Mouse (Mus musculus) limb, embryonic 11.5 days (tissue): ENCODE measurements around the gene Pax7. TPM values are rescaled to one million over a fixed set of nuclear protein-coding genes. Genes with fewer than 3 reads are reported as not detected.

Source experiments
- ATAC-seq: fragments of 200-750 bp; cut with Nextera tagmentation; 2 replicates; pipeline ENCODE4 v1.8.0; 2017; ENCODE audit warnings: low read depth; ENCODE audit not compliant: insufficient number of reproducible peaks, low FRiP score, low TSS enrichment
- DNase-seq: peaks from one replicate; pipeline ENCODE4 v3.0.0-alpha.2; 2015; ENCODE audit warnings: low spot score
- H3K27ac ChIP-seq: fragments of 300-500 bp; sonication (generic); replicated peaks from 2 replicates; pipeline ENCODE4 v1.5.1; 2014; ENCODE audit warnings: low read depth, mild to moderate bottlenecking, low read length
- H3K27me3 ChIP-seq: fragments of 300-500 bp; sonication (generic); 2 replicates; pipeline ENCODE4 v1.6.1; 2014; ENCODE audit warnings: mild to moderate bottlenecking, low read length, mixed read lengths; ENCODE audit not compliant: control insufficient read depth, insufficient read depth
- H3K36me3 ChIP-seq: fragments of 300-500 bp; sonication (generic); 2 replicates; pipeline ENCODE4 v1.6.1; 2014; ENCODE audit warnings: mild to moderate bottlenecking, low read length, moderate library complexity, mixed read lengths; ENCODE audit not compliant: control insufficient read depth, insufficient read depth
- H3K4me1 ChIP-seq: fragments of 300-500 bp; sonication (generic); 2 replicates; pipeline ENCODE4 v1.6.1; 2014; ENCODE audit warnings: low read length, mixed read lengths; ENCODE audit not compliant: control insufficient read depth, insufficient read depth
- H3K4me2 ChIP-seq: fragments of 300-500 bp; sonication (generic); 2 replicates; pipeline ENCODE4 v1.6.1; 2014; ENCODE audit warnings: low read depth, mild to moderate bottlenecking, moderate library complexity; ENCODE audit not compliant: severe bottlenecking
- H3K4me3 ChIP-seq: fragments of 300-500 bp; sonication (generic); 2 replicates; pipeline ENCODE4 v1.5.1; 2014; ENCODE audit warnings: low read depth, low read length
- H3K9ac ChIP-seq: fragments of 300-500 bp; sonication (generic); 2 replicates; pipeline ENCODE4 v1.6.1; 2014; ENCODE audit warnings: mild to moderate bottlenecking, low read length
- H3K9me3 ChIP-seq: fragments of 300-500 bp; sonication (generic); 2 replicates; pipeline ENCODE4 v1.6.1; 2016; ENCODE audit warnings: low read length; ENCODE audit not compliant: control insufficient read depth
- WGBS: fragments of 180-500 bp; shearing (Covaris S2); extraction: QIAGEN DNeasy Blood & Tissue Kit; methylation state at CpG from one replicate; pipeline ENCODE4 v1.1.7; 2014; 5-methylcytosine and 5-hydroxymethylcytosine counted together
- polyA plus RNA-seq: library from polyadenylated mRNA; unstranded; fragments of >200 nt; fragmentation: Nextera tagmentation; extraction: Ambion mirVana; gene quantifications from 2 replicates; pipeline ENCODE4 v1.2.1, GENCODE M21; 2014

Pax7 gene
- polyA plus RNA-seq, 1 experiment from 2014 or later, result 0.25 TPM

DNA sequence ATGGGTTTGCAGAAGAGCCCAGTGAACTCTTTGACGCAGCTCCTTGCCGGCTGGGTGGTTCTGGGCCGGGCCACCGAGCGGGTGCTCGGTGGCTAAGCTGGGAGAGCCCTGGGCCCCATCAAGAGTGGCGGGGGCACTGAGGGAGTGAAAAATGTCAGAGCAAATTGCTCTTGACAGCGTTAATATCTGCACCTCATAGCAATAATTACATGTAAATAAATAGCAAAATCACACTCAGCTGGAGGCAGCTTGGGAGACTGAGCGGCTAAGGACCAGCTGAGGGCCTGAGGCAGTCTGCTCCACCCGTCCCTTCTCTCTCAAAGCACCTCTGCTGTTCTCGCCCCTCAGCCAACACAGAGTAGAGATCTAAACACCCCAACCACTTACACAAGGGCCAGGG lies 72.6 kb downstream of the Pax7 start:
- Histone ChIP-seq H3K4me3 (no peak overlapping the region), H3K27ac (no peak overlapping the region), H3K36me3 (no peaks in the 10 kb centered on the region), H3K9me3 (no peaks in the 10 kb centered on the region), H3K4me1 (peaks cover 13% of the 10 kb centered on the region), H3K9ac (no peak overlapping the region), H3K4me2 (no peak overlapping the region), H3K27me3 (peaks cover 24% of the 10 kb centered on the region)
- 47% methylated on average over 11 of the region's 11 CpGs for WGBS
- ATAC-seq (no peak), DNase-seq (no peak)

DNA sequence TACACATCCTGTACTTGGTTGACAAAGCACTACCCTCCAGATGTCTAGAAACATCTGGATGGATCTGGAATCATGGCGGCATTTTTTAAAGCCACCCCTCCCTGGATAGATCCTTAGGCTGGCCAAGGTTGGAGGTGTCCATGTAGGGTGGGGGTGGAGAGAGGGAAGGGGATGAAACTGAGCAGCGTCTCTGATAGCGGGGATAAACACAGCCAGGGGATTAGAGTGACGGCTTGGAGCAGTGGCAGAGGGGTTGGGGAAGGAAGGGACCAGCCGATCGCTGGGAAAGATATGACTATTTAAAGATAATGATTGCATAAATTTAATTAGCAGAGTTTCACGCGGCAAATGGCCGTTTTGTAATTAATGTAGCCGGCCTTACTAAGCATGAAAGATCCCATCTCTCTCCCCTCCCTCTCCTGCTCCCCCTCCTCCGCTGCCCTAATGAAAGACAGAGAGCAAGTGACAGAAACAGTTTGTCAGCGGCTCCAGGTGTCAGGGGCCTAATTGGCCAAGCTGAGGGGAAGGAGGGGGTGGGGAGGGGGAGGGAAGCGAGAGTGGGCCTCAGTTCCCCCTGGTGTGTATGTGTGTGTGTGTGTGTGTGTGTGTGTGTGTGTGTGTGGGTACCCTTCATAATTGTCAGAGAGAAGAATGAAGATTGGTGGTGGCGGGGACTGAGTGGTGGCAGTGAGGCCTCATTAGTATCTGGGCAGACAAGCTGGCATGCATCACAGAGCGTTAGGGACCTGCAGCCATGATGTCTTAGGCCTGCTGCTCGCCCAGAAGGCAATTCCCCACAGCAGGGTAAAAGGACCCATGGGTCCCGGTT lies 74.6 kb downstream of the Pax7 start:
- Histone ChIP-seq H3K36me3 (no peaks in the 10 kb centered on the region), H3K27me3 (peaks cover 23% of the 10 kb centered on the region), H3K9ac (no peak overlapping the region), H3K27ac (no peak overlapping the region), H3K9me3 (no peaks in the 10 kb centered on the region), H3K4me2 (no peak overlapping the region), H3K4me1 (peaks cover 17% of the 10 kb centered on the region), H3K4me3 (no peak overlapping the region)
- DNase-seq (peak; percentile 44), ATAC-seq (no peak)
- 6% methylated on average over 17 of the region's 17 CpGs for WGBS

DNA sequence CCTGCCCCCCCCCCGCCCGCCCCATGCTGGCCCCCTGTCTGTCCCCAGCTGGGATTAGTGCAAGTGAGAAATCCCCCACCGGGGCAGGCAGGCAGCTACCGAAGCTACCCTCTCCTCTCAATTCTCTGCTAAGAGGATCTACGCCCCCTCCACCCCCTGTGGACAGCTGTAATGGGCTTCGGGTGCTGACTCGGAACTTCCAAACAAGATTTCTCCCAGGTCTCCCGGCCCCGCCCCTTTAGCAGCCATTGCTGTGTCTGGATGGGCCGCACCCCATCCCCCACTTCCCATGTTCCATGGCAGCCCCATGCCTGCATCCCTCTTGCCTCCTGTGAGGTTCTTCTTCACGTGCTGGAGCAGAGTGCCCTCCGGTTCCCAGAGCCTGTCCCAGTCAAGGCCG lies 76.4 kb downstream of the Pax7 start:
- H3K9me3 ChIP-seq, result no peaks in the 10 kb centered on the region
- H3K36me3 ChIP-seq, result no peaks in the 10 kb centered on the region
- no peak overlapping the region for H3K27ac ChIP-seq
- H3K4me1 ChIP-seq, result peaks cover 17% of the 10 kb centered on the region
- H3K27me3 ChIP-seq, result peaks cover 11% of the 10 kb centered on the region; the same call in 1 of the 2 replicates
- DNase-seq, result no peak
- H3K9ac ChIP-seq, result no peak overlapping the region
- 4% methylated on average over 10 of the region's 13 CpGs for WGBS
- H3K4me3 ChIP-seq, result no peak overlapping the region
- H3K4me2 ChIP-seq, result no peak overlapping the region
- ATAC-seq, result no peak

DNA sequence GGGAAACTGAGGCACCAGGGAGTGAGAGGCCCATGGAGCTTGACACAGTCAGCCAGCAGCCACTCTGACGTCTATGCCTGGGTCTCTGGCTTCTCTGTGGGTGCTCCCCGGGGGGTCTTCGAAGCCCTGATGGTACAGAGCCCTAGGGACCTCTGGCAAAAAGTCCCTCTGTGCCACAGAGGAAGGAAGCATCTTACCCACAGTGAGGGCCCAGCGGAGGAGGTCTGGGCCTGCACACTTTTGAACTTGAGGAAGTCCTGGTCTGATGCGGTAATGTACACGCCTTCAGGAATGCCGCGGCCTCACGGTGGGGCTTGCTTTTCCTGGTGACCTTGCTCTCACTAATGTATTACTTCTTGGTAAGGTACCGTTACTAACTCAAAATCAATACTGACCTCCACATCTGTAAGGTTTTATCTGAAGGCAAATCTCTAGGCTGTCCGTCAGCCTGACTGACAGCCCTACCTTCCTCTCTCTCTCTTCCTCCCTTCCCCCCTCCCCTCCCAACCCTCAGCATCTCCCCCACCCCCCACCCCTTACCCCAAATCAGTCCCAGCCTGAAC lies 79.1 kb downstream of the Pax7 start:
- H3K4me1 ChIP-seq, result peaks cover 17% of the 10 kb centered on the region

DNA sequence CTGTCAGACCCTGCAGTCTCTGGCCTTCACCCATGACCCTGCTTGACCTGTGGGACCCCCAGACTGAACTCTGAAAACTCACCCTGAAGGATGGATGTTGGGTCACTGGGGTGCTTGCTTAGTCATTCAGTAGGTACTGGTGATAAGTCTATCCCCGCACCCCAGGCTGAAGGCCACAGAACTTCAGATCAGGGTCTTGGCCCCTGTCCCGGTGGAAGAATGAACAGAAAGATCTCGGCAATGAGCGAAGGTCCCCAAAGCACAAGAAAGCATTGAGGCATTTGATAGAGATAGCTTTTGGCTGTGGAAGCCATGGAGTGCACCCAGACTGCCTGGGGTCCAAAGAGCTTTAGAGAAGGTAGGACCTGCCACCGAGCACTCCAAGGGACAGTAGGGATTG lies 82.4 kb downstream of the Pax7 start:
- no peak overlapping the region for H3K4me3 ChIP-seq
- ATAC-seq (no peak), DNase-seq (no peak)
- H3K36me3 ChIP-seq, result no peaks in the 10 kb centered on the region
- no peak overlapping the region for H3K4me2 ChIP-seq
- 87% methylated on average over 5 of the region's 5 CpGs for WGBS
- H3K9ac ChIP-seq, result no peak overlapping the region
- peaks cover 6% of the 10 kb centered on the region; the same call in 1 of the 2 replicates for H3K27me3 ChIP-seq
- peaks cover 13% of the 10 kb centered on the region; the same call in 1 of the 2 replicates for H3K4me1 ChIP-seq
- no peak overlapping the region for H3K27ac ChIP-seq
- no peaks in the 10 kb centered on the region for H3K9me3 ChIP-seq

More for the DNA sequence above, 79.1 kb downstream of the Pax7 start:
- Histone ChIP-seq H3K36me3 (no peaks in the 10 kb centered on the region), H3K27ac (no peak overlapping the region), H3K9ac (no peak overlapping the region), H3K9me3 (no peaks in the 10 kb centered on the region), H3K4me3 (no peak overlapping the region), H3K4me2 (no peak overlapping the region), H3K27me3 (peaks cover 9% of the 10 kb centered on the region; the same call in 1 of the 2 replicates)
- WGBS, result 33% methylated on average over 11 of the region's 11 CpGs
- DNase-seq, result no peak
- no peak for ATAC-seq

DNA sequence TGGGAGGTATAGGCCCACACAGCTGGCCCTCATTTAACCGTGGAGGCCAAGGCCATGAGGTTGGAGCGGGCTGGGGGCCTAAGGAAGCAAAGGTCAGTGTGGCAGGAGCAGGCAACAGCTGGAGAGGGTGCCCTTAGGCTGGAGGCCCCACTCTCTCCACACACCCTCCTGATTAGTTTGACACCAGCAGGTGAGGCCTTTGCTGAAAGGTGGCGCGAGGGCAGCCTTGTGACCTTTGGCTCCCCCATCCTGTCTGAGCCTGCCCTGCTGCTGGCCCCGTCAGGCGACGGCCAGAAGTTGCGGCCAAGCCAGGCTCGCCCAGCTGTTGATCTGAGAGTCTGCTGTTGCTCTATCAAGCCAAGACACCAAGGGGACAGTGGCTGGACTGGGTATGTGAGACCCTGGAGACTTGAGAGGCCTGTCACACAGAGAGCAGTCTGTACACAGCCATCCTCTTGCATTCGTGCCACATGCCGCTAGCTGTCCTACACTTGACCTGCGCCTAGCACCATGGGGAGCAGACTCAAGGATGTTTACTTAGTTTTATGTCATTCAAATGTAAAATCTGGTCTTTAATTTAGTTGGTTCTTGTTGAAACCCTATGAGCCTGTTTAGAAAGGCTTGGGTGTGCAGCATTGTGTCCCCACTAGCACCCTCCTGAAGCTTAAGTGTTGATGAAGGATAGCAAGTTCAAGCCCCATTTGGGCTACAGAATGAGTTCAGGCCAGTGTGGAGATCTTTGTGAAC lies 86.0 kb downstream of the Pax7 start:
- H3K4me3 ChIP-seq, result no peak overlapping the region
- WGBS, result 16% methylated on average over 12 of the region's 12 CpGs

DNA sequence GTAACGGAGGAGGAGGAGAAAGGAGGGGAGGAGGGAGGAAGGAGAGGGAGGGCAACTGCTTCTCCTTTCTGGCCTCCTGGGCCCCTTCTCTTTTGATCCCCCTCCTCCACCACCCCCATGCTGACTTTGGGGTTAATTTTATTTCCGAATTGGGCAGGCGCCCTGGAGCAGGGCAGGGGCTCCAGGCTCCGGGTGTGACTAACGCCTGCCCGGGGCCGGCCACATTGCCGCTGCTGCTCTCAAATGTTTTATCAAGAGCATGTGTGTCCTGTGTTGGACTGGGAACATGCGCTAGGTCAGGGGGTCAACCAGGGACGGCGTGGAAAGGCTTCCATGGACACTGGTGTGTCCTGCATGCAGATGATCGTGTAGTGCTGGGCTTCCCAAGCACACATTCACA lies 87.2 kb downstream of the Pax7 start:
- H3K4me3 ChIP-seq, result no peak overlapping the region
- WGBS, result 9% methylated on average over 11 of the region's 12 CpGs
- ATAC-seq, result no peak
- H3K9me3 ChIP-seq, result no peaks in the 10 kb centered on the region
- DNase-seq, result peak; percentile 45
- peaks cover 3% of the 10 kb centered on the region; the same call in 1 of the 2 replicates for H3K27me3 ChIP-seq
- no peak overlapping the region for H3K27ac ChIP-seq
- no peak overlapping the region for H3K4me2 ChIP-seq
- peaks cover 16% of the 10 kb centered on the region for H3K4me1 ChIP-seq
- no peaks in the 10 kb centered on the region for H3K36me3 ChIP-seq
- H3K9ac ChIP-seq, result no peak overlapping the region

More for the DNA sequence above, 86.0 kb downstream of the Pax7 start:
- H3K4me2 ChIP-seq, result no peak overlapping the region
- no peak overlapping the region; the same call in 1 of the 2 replicates for H3K27ac ChIP-seq
- peaks cover 3% of the 10 kb centered on the region; the same call in 1 of the 2 replicates for H3K27me3 ChIP-seq
- H3K36me3 ChIP-seq, result no peaks in the 10 kb centered on the region
- peaks cover 16% of the 10 kb centered on the region for H3K4me1 ChIP-seq
- ATAC-seq (no peak), DNase-seq (peak; percentile 54)
- no peak overlapping the region for H3K9ac ChIP-seq
- no peaks in the 10 kb centered on the region for H3K9me3 ChIP-seq

DNA sequence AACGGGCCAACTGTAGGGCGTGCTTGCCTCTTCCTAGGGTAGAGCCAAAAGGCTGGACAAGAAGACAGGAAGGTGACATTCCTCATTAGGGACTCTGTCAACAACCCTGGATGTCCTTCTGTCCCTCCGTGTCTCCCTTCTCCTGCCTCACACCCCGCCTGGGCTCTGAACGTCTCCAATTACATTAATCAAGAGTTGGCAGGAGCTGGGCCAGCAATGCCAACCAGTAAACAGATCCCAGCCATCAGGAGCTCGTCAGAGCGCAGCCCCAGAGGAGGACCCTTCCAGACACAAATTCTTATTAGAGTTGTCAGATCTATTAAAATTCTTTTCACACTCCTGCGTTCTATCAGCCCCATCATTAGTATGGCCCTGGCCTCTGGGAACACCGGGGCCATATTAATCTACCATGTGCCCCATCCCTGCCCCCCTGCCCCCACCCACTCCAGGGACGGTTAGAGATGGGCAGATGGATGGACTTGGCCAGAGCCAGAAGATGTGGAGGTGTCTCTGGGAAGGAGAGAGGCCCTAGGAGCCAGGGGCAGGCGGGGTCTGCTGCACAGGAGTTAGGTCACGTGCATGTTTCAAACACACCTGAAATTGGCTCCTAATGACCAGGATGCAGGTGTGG lies 88.4 kb downstream of the Pax7 start:
- H3K9ac ChIP-seq, result no peak overlapping the region
- H3K4me1 ChIP-seq, result peaks cover 16% of the 10 kb centered on the region
- 47% methylated on average over 12 of the region's 12 CpGs for WGBS
- H3K9me3 ChIP-seq, result no peaks in the 10 kb centered on the region
- no peak overlapping the region for H3K27ac ChIP-seq
- H3K4me3 ChIP-seq, result no peak overlapping the region
- H3K4me2 ChIP-seq, result no peak overlapping the region
- ATAC-seq (no peak), DNase-seq (no peak)
- peaks cover 3% of the 10 kb centered on the region; the same call in 1 of the 2 replicates for H3K27me3 ChIP-seq
- H3K36me3 ChIP-seq, result no peaks in the 10 kb centered on the region
